Mouse (Mus musculus): ENCODE measurements around the gene Jtb.

DNA sequence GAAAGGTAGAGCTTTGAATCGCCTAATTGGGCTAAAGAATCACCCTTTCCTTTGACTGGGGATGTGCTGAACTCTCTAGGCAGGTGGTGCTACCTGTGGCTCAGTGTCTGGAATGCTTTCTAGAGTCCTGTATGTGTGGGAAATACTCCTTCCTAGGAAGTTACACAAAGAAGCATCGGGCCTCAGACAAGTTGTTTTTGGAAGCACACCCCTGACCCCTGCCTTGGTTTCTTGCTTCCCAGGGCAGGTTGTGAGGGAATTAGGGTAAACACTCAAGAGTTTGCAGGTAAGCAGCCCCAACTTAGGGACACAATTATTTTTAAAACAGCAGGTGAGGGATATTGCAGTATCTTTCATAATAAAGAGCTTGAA lies 23.8 kb downstream of the Jtb start:
- TF ChIP-seq CTCF (conservative IDR thresholded peaks at IDR 0.05; ENCODE audit: low read length) (no peak), NANOG (IDR thresholded peaks at IDR 0.05; ENCODE audit: borderline replicate concordance, low read length) (no peak), POU5F1 (IDR thresholded peaks at IDR 0.05; ENCODE audit: borderline replicate concordance, low read length) (no peak)

Measured in E14TG2a.4 (cell line).